Mouse (Mus musculus): ENCODE measurements at regions not wholly inside any gene's neighbourhood (a gene's known extent, or its start where the extent isn't known, plus 50 kb on each side); places are given as distances from the start of the nearest gene placed in this dataset.
A peak's percentile ranks its signal among the peaks of the same experiment; 100 is the strongest.

DNA sequence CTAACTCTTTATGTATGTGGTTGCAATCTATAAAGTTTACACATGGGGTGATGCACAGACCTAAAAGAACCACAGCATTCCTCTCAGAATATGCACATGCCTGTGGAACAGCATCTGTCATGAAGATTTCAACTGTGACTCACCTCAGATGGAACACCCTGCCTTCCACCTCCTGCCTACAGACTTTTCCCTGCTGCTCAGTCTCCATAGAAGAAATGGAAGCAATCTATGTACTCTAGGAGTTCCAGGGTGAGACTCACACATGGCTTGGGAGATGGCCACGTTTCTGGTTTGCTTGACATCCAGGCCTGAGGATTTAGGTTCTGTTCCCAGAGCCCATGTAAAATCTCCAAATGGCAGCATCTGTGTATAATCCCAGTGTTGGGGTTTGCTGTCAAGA is 579.7 kb downstream of the Plekhb2 start:
- no peak for DNase-seq

DNA sequence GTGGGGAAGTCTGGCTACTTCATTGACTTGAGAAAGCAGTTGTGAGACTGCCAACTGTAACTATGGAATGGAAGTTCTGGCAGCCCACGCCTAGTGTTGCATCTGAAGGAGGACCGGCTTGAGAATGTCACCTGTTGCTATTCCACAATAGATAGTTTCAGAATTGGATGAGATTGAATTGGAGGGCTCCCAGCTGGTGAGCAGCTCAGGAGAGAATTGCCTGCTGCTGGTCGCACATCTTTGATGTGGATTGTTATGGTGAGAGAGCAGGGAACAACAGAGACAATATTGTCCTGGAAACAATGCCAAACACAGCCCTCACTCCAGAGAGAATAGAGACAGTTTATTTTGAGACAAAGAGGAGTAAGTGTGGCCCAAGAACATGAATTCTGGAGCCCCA is 585.9 kb downstream of the Plekhb2 start:
- no peak for DNase-seq

- no peak for DNase-seq
Measured at GRCm38 (mm10) chr1:35447345-35447744, 597.6 kb downstream of the Plekhb2 start.

DNA sequence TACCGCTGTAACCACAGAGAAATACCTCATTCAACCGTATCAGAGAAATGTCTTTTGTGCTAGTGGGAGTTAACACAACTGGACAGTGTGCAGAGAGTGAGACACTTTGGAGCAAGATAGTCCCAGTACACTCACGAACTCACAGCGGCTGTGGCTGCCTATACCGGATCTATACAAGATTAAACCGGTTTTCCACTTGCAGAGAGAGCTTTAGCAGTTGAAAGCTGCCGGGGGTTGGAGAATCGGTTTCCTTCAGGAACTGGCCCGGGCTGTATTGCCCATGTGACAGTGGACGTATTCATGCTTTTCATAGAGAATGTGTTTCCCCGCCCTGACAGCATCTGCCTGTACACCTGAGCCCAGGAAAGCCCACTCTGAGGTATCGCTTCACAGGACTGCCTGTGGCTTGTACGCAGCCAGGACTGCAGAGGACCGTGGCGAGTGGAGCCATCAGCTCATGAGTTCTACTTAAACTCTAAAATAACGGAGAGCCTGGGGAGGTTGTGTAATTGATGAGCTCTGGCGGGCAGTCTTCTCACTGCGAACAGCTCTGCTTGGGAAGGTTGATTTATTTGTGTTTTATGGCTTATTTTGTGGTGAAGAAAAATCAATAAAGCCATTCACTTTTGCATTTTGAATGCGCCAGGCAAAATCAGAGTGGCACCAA is 602.8 kb downstream of the Plekhb2 start:
- no peak for DNase-seq

DNA sequence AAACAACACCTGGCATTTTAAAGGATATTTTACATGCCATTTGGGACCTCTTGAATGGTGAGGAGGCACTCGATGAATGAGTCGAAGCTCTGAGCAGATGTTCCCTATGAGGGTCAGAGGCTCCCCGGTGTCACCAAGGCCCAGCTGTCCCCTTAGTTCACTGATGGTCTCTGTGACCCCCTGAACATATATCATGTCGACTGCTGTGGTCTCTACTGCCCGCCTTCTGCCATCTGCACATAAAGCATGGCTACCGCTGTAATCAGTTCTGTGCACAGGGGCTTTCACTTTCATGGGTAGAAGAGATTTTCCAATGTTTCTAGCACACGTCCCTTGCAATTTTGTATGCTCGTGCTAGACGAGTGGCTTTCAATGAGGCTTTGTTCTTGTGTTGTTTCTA is 607.8 kb downstream of the Plekhb2 start:
- no peak for DNase-seq

DNA sequence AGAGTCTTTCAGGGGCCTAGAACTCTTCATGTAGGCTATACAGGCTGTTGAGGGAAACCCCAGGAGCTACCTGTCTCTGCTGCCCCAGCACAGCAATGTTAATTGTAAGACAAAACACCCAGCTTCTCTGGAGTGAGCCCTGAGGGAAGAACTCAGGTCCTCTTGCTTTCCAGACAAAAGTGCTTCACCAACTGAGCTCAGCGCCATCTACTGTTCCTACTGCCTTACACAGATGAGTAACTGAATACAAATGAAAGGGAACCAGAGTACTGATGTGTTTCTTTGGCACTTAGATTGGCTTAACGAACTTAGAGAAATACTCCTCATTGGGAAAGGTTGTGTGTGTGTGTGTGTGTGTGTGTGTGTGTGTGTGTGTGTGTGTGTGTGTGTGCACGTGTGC is 603.1 kb upstream of the Hs6st1 start:
- no peak for DNase-seq

DNA sequence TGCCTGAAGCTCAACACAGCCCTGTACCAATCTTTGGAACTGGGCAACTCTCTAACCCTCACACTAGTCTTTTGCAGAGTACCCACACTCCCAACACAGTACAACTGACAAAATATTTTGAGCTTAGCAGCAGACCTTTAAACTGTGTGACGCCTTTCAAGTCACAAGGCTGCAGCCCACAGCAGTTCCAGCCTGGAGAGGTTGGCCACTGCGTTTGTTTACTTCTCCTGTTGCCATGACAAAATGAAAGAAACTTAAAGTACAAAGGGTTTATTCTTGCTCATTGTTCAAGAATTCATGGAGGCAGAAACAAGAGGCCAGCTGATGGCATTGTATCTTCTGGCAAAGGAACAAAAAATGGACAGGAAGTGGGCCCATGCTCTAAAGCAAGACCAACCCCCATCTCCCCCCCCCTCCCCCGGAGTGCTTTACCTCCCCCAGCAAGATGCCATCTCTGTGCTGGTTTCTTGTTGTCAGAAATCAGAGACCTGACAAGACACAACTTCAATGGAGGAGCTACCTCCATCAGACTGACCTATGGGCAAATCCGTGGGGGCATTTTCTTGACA is 598.9 kb upstream of the Hs6st1 start:
- no peak for DNase-seq

GRCm38 (mm10) chr1:35478262-35478661 is 589.9 kb upstream of the Hs6st1 start:
- no peak for DNase-seq

DNA sequence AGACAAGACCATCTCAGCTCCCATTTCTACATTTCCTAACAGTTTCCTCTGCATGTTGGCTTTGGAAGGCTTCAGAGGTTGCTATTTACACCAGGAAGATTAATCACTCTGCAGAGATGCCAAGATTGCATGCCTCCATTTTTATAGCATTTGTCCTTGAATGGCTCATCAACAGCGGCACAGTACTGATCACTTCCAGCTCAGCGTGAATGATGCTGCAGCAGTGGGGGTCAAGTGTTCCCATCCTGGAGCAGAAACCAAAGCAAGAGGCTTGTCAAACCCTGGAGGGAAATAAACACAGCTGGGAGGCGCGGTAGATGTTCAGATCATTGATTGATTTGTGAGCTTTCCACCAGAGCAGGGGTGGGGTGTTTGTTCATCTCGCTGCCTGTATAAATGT is 572.2 kb upstream of the Hs6st1 start:
- DNase-seq: no peak

DNA sequence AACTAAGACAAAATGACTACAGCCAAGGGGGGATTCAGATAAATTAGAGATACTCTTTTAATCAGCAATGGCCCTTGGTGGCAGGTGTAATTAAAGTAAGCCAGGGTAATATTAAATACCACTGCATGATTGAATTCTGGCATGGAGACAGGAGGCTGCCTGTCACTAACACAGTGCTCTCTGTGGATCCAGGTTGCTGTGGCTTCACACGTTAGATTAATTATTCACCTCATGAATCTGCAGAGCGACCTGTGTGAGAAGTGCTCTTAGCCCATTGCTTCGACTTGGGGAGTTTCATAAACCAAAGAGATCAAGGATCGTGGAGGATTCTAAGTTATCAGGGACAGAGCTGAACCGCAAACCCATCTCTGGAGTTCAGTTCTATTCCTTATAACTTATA is 545.2 kb upstream of the Hs6st1 start:
- DNase-seq: peak; percentile 40

DNA sequence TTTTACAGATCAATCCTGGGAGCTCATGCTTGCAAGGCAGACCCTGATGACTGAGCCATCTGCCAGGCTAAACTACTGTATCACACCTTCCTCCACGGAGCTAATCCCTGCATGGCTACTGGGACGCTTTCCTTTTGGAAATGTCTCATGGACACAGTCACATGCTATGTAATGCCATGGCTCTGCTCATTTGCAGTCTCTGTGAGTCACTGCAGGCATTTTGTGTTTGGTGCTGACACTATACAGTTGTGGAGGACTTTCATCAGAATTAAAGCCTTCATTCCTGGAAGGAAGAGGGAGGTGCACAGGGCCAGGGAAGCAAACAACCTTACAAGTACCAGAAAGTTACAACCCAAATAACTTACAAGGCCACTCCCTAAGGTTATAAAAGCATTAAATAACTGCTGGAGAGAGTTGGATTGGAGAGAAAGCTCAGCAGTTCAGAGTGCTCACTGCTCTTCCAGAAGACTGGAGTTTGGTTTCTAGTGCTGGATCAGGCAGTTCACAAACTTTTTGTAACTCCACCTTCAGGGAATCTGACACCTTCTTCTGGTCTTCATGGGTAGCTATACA is 544.3 kb upstream of the Hs6st1 start:
- DNase-seq: no peak

DNA sequence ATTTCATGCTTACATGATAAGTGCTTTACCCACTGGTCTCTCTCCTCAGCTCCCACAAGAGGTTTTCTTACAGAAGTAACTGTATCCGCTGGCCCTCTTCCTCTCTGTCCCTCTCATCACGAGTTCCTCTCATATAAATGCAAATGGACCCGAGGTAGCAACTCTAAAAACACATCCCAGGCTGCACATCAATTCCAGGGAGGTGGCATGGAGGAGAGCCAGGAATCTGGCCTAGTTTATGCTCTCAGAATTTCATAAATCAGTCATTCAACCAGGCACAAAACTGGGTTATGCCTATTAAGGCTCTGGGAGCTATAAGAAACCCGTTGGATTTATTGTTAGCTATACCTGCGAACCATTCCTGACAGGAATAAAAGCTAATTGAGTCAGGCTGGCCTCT is 543.4 kb upstream of the Hs6st1 start:
- no peak for DNase-seq

DNA sequence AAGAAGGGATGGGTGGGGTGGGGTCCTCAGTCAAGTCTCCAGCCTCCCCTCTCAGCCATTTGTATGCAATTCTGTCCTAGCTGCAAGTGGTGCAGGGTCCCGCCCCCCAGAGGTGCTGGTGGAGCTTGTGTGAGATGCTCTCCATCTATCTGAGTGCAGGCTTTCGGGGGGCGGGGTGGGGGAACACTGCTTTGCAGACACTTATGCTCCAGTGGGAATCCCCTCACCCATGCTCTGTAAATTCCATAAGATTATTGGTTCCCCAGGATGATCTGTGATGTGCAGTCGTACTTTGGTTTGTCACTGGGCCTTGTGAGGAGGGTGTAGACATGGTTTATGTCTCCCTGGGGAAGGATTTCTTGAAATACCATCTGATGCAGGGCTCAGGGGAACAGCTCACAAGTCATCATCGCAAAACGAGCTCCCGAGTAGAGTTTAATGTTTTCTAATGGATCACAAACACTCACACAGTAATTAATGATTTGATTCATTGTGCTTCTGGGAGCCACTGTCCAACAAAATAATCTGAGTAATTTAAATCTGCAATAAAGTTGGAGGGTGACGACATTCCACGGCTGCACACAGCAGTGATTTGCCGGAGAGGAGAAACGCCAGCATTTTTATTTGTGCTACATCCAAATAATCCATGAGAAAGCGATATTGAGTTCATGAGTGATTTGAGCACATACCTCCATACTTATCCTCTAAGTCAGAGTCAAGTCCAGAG is 540.3 kb upstream of the Hs6st1 start:
- DNase-seq: no peak

GRCm38 (mm10) chr1:35535470-35535869 is 532.7 kb upstream of the Hs6st1 start:
- DNase-seq: no peak

DNA sequence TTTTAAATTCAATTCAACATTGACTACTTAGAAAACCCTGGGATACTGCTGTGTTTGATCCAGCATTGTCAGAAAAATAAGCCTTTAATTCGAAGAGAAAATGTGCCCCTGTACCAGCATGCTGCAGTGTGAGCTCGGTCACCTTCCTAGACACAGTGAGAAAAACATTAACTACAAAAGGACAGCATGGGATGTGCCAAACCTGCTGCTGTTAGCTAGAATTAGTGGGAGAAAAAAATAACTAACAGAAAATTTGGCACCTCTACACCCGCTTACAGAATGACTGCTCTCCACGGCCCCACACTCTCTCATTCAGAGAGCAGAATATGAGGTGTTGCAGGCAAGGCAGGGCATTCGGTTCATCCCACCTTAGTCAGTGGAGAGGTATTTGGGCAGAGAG is 531.9 kb upstream of the Hs6st1 start:
- peak; percentile 30 for DNase-seq

- no peak for DNase-seq
Measured at GRCm38 (mm10) chr1:35548845-35549244, 519.4 kb upstream of the Hs6st1 start.

DNA sequence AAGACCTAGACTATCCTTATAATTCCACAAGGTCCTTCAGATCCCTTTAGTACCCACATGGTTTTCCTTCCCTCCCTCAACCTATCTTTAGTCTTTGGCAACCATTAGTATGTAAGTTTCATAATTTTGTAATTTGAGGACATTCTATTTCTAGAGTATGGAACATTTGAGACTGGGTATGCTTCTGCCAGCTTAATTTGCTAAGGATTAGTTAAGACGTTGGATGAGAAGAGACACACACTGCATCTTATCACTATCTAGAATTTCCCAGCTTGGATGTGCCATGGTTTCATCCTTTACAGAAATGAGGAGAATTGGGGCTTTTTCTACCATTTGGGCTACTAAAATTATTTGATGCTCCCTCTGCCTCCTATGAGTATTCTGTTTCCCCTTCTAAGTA is 516.7 kb upstream of the Hs6st1 start:
- no peak for DNase-seq

DNA sequence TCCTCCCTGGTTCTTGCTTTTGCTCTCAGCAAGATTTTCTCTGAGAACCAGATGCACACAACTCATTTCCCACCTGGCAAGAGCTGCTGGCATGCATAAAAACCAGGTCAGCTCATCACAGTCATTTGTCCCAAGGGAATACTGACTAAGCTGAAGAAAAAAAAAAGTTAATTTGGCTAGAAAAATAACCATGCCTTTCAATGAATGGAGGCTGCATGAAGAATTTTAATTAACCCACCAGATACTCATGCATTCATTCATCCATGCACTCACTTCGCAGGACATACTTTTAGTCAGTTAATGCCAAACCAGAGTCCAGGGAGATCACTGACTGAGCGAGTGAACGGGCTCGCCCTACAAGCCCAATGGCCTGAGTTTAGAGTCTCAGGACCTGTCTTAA is 505.4 kb upstream of the Hs6st1 start:
- DNase-seq: peak; percentile 62

GRCm38 (mm10) chr1:35575203-35575602 is 493.0 kb upstream of the Hs6st1 start:
- DNase-seq: no peak

DNA sequence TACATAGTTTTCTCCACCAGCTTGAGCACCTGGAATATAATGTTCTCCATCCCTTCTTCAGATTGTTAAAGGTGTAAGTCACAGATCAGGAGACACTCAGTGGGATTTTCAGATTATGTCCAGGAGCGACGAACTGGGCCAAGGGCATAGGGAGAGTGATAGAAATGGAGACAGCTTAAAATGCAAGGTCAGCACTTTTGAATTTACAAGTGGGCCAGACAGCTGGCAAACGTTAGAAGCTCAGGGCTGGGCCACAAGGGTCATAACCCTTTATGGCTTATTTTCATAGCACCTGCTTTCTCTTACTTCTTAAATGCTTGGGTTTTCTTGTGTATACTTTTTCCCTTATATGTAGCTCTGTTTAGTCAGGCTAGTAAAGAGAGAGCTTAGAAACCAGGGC is 488.8 kb upstream of the Hs6st1 start:
- DNase-seq: no peak

DNA sequence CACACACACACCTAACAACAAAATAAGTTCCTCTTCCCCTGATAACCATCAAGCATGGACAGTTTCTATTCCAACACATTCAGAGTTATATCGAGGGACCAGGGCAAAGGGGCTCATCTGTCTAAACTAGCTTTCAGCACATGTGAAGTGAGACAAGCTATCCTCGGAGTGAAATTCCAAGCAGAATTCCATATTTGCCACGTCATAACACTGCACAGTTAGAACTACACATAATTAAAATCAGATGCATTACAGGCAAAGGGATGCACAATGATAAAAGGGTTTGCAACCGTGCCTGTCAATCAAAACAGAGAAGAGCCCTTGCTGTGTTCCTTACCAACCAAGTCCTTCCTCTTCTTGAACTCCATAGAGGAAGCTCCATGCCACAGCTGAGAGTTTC is 488.2 kb upstream of the Hs6st1 start:
- no peak for DNase-seq

DNA sequence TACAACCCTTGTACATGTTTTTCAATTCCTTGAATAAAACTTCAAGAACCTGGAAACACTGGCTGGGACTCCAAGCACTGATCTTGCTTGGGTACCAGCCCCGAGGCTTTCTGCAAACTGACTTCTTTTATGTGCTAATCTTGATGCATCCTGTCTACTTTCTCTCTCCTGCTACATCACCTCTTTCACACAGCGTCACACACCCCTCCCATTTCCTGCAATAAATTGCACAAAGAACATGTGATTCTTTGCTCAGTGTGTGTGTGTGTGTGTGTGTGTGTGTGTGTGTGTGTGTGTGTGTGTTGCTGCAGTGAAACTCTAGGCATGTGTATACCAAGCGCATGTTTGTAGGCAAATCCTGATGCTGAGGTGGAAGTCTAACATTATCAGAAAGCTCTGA is 487.7 kb upstream of the Hs6st1 start:
- DNase-seq: no peak

GRCm38 (mm10) chr1:35587900-35588299 is 480.3 kb upstream of the Hs6st1 start:
- DNase-seq: no peak

DNA sequence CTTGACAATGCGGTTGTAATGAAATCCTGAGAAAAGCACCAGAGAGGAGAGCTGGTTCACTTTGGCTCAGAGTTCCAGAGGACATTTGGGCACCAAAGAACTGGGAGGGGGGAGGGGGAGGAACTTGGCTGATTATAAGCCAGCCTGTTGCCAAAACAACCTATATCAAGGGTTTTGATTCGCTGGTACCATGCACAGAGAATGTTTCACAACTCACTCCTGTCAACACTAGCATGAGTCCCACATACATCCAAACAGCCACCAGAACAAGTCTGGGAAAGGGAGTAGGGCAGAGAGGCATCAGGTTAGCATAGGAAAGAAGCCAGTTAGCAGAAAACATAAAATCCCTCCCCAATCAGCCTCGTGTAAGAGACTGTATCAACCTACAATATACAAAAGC is 479.3 kb upstream of the Hs6st1 start:
- DNase-seq: no peak
